Mouse (Mus musculus): ENCODE data around the gene Syt7. TPM values are rescaled to one million over a fixed set of nuclear protein-coding genes. Genes with fewer than 3 reads are reported as not detected.

Gene Syt7
- polyA plus RNA-seq (2014; fragmentation: Nextera tagmentation; extraction: Ambion mirVana): 1.4 and 2.0 TPM in 2 replicates

- H3K4me2 ChIP-seq (ENCODE audit: low read depth, low read length): peak within 1 kb of the TSS; percentile 89
- no peak within 1 kb of the TSS for H3K27ac ChIP-seq (replicated peaks; ENCODE audit: low read depth, low read length)
- H3K36me3 ChIP-seq (ENCODE audit: control insufficient read depth, insufficient read depth, low read length): no peaks in the 10 kb centered on the region
- DNase-seq (ENCODE audit: low spot score) (peak; percentile 90), ATAC-seq (ENCODE audit: low read depth) (peak; percentile 87)
- H3K27me3 ChIP-seq (replicated peaks; ENCODE audit: control insufficient read depth, insufficient read depth, low read length): peaks cover 31% of the 10 kb centered on the region
- WGBS: 1% methylated on average over 16 of the region's 78 CpGs
- peak within 1 kb of the TSS; percentile 63 for H3K9ac ChIP-seq (ENCODE audit: low read depth, low read length)
- H3K9me3 ChIP-seq (ENCODE audit: control insufficient read depth, low read length): no peaks in the 10 kb centered on the region
- peaks cover 6% of the 10 kb centered on the region for H3K4me1 ChIP-seq (ENCODE audit: control insufficient read depth, insufficient read depth, low read length)
- H3K4me3 ChIP-seq (ENCODE audit: low read depth, low read length): peak within 1 kb of the TSS; percentile 62
These were observed at the start of gene Syt7 for GRCm38 (mm10) chr19:10388615-10389313. Gene Syt7 (plus strand): TSS chr19:10389090.

- no peaks in the 10 kb centered on the region for H3K27me3 ChIP-seq (replicated peaks; ENCODE audit: control insufficient read depth, insufficient read depth, low read length)
- ATAC-seq (ENCODE audit: low read depth): no peak
These were observed 49.6 kb upstream of the Syt7 start for GRCm38 (mm10) chr19:10339271-10339670.

GRCm38 (mm10) chr19:10340661-10341060, 48.2 kb upstream of the Syt7 start:
- ATAC-seq (ENCODE audit: low read depth): no peak
- Histone ChIP-seq H3K36me3 (ENCODE audit: control insufficient read depth, insufficient read depth, low read length) (no peaks in the 10 kb centered on the region), H3K4me2 (ENCODE audit: low read depth, low read length) (no peak overlapping the region), H3K27ac (replicated peaks; ENCODE audit: low read depth, low read length) (no peak overlapping the region), H3K9me3 (ENCODE audit: control insufficient read depth, low read length) (no peaks in the 10 kb centered on the region), H3K9ac (ENCODE audit: low read depth, low read length) (no peak overlapping the region), H3K27me3 (replicated peaks; ENCODE audit: control insufficient read depth, insufficient read depth, low read length) (no peaks in the 10 kb centered on the region), H3K4me1 (ENCODE audit: control insufficient read depth, insufficient read depth, low read length) (peaks cover 4% of the 10 kb centered on the region; the same call in 1 of the 2 replicates), H3K4me3 (ENCODE audit: low read depth, low read length) (no peak overlapping the region)
- peak; percentile 24 for DNase-seq (ENCODE audit: low spot score)
- 21% methylated on average over 5 of the region's 5 CpGs for WGBS

More at GRCm38 (mm10) chr19:10339271-10339670, 49.6 kb upstream of the Syt7 start:
- Histone ChIP-seq H3K4me3 (ENCODE audit: low read depth, low read length) (no peak overlapping the region), H3K4me2 (ENCODE audit: low read depth, low read length) (no peak overlapping the region), H3K9me3 (ENCODE audit: control insufficient read depth, low read length) (no peaks in the 10 kb centered on the region), H3K36me3 (ENCODE audit: control insufficient read depth, insufficient read depth, low read length) (no peaks in the 10 kb centered on the region), H3K4me1 (ENCODE audit: control insufficient read depth, insufficient read depth, low read length) (peaks cover 4% of the 10 kb centered on the region; the same call in 1 of the 2 replicates), H3K9ac (ENCODE audit: low read depth, low read length) (no peak overlapping the region), H3K27ac (replicated peaks; ENCODE audit: low read depth, low read length) (no peak overlapping the region)
- DNase-seq (ENCODE audit: low spot score): no peak
- 13% methylated on average over 5 of the region's 5 CpGs for WGBS

- ATAC-seq (ENCODE audit: low read depth): no peak
- peak; percentile 60 for DNase-seq (ENCODE audit: low spot score)
- H3K27ac ChIP-seq (replicated peaks; ENCODE audit: low read depth, low read length): no peak overlapping the region
- H3K9me3 ChIP-seq (ENCODE audit: control insufficient read depth, low read length): no peaks in the 10 kb centered on the region
- H3K4me3 ChIP-seq (ENCODE audit: low read depth, low read length): no peak overlapping the region
- WGBS: 18% methylated on average over 11 of the region's 11 CpGs
- H3K27me3 ChIP-seq (replicated peaks; ENCODE audit: control insufficient read depth, insufficient read depth, low read length): no peaks in the 10 kb centered on the region
- peaks cover 4% of the 10 kb centered on the region; the same call in 1 of the 2 replicates for H3K4me1 ChIP-seq (ENCODE audit: control insufficient read depth, insufficient read depth, low read length)
- no peak overlapping the region for H3K4me2 ChIP-seq (ENCODE audit: low read depth, low read length)
- no peak overlapping the region for H3K9ac ChIP-seq (ENCODE audit: low read depth, low read length)
- H3K36me3 ChIP-seq (ENCODE audit: control insufficient read depth, insufficient read depth, low read length): no peaks in the 10 kb centered on the region
These were observed 47.7 kb upstream of the Syt7 start for GRCm38 (mm10) chr19:10341152-10341551.

- 41% methylated on average over 12 of the region's 12 CpGs for WGBS
These were observed 47.0 kb upstream of the Syt7 start for GRCm38 (mm10) chr19:10341817-10342439.

GRCm38 (mm10) chr19:10343866-10344265, 45.0 kb upstream of the Syt7 start:
- Histone ChIP-seq H3K4me3 (ENCODE audit: low read depth, low read length) (no peak overlapping the region), H3K27ac (replicated peaks; ENCODE audit: low read depth, low read length) (no peak overlapping the region), H3K9me3 (ENCODE audit: control insufficient read depth, low read length) (no peaks in the 10 kb centered on the region), H3K4me1 (ENCODE audit: control insufficient read depth, insufficient read depth, low read length) (peaks cover 4% of the 10 kb centered on the region; the same call in 1 of the 2 replicates), H3K36me3 (ENCODE audit: control insufficient read depth, insufficient read depth, low read length) (no peaks in the 10 kb centered on the region), H3K27me3 (replicated peaks; ENCODE audit: control insufficient read depth, insufficient read depth, low read length) (no peaks in the 10 kb centered on the region), H3K9ac (ENCODE audit: low read depth, low read length) (no peak overlapping the region), H3K4me2 (ENCODE audit: low read depth, low read length) (no peak overlapping the region)
- 85% methylated on average over 10 of the region's 10 CpGs for WGBS
- ATAC-seq (ENCODE audit: low read depth) (no peak), DNase-seq (ENCODE audit: low spot score) (no peak)

More at GRCm38 (mm10) chr19:10341817-10342439, 47.0 kb upstream of the Syt7 start:
- Histone ChIP-seq H3K4me1 (ENCODE audit: control insufficient read depth, insufficient read depth, low read length) (peaks cover 4% of the 10 kb centered on the region; the same call in 1 of the 2 replicates), H3K27ac (replicated peaks; ENCODE audit: low read depth, low read length) (no peak overlapping the region), H3K4me3 (ENCODE audit: low read depth, low read length) (no peak overlapping the region), H3K36me3 (ENCODE audit: control insufficient read depth, insufficient read depth, low read length) (no peaks in the 10 kb centered on the region), H3K27me3 (replicated peaks; ENCODE audit: control insufficient read depth, insufficient read depth, low read length) (no peaks in the 10 kb centered on the region), H3K9ac (ENCODE audit: low read depth, low read length) (no peak overlapping the region), H3K9me3 (ENCODE audit: control insufficient read depth, low read length) (no peaks in the 10 kb centered on the region), H3K4me2 (ENCODE audit: low read depth, low read length) (no peak overlapping the region)
- ATAC-seq (ENCODE audit: low read depth) (no peak), DNase-seq (ENCODE audit: low spot score) (peak; percentile 72)

- Histone ChIP-seq H3K4me3 (ENCODE audit: low read depth, low read length) (no peak overlapping the region), H3K9me3 (ENCODE audit: control insufficient read depth, low read length) (0 out of 2 replicates have a peak, but pooled peaks cover 3% of the 10 kb centered on the region), H3K4me1 (ENCODE audit: control insufficient read depth, insufficient read depth, low read length) (peaks cover 4% of the 10 kb centered on the region; the same call in 1 of the 2 replicates), H3K36me3 (ENCODE audit: control insufficient read depth, insufficient read depth, low read length) (no peaks in the 10 kb centered on the region), H3K27ac (replicated peaks; ENCODE audit: low read depth, low read length) (no peak overlapping the region), H3K9ac (ENCODE audit: low read depth, low read length) (no peak overlapping the region), H3K27me3 (replicated peaks; ENCODE audit: control insufficient read depth, insufficient read depth, low read length) (no peaks in the 10 kb centered on the region), H3K4me2 (ENCODE audit: low read depth, low read length) (no peak overlapping the region)
- 38% methylated on average over 12 of the region's 12 CpGs for WGBS
- DNase-seq (ENCODE audit: low spot score): no peak
- ATAC-seq (ENCODE audit: low read depth): no peak
These were observed 43.2 kb upstream of the Syt7 start for GRCm38 (mm10) chr19:10345696-10346095.

GRCm38 (mm10) chr19:10347628-10348273, 41.1 kb upstream of the Syt7 start:
- Histone ChIP-seq H3K4me3 (ENCODE audit: low read depth, low read length) (no peak overlapping the region), H3K4me2 (ENCODE audit: low read depth, low read length) (no peak overlapping the region), H3K9ac (ENCODE audit: low read depth, low read length) (no peak overlapping the region), H3K4me1 (ENCODE audit: control insufficient read depth, insufficient read depth, low read length) (no peaks in the 10 kb centered on the region), H3K9me3 (ENCODE audit: control insufficient read depth, low read length) (0 out of 2 replicates have a peak, but pooled peaks cover 3% of the 10 kb centered on the region), H3K27ac (replicated peaks; ENCODE audit: low read depth, low read length) (no peak overlapping the region), H3K36me3 (ENCODE audit: control insufficient read depth, insufficient read depth, low read length) (no peaks in the 10 kb centered on the region), H3K27me3 (replicated peaks; ENCODE audit: control insufficient read depth, insufficient read depth, low read length) (no peaks in the 10 kb centered on the region)
- WGBS: 54% methylated on average over 5 of the region's 5 CpGs
- no peak for DNase-seq (ENCODE audit: low spot score)
- ATAC-seq (ENCODE audit: low read depth): no peak
